Mouse (Mus musculus) stomach, embryonic 16.5 days (tissue): ENCODE measurements around the gene Grik1. TPM values are rescaled to one million over a fixed set of nuclear protein-coding genes. Genes with fewer than 3 reads are reported as not detected.

Experiments used
- ATAC-seq: fragments of 200-750 bp; cut with Nextera tagmentation; 2 replicates; pipeline ENCODE4 v1.8.0; 2017; ENCODE audit warnings: moderate number of reproducible peaks, moderate TSS enrichment; ENCODE audit not compliant: insufficient read depth, low FRiP score
- H3K27ac ChIP-seq: fragments of 300-500 bp; sonication (generic); 2 replicates; pipeline ENCODE4 v1.5.1; 2014; ENCODE audit warnings: low read length
- H3K27me3 ChIP-seq: fragments of 300-500 bp; sonication (generic); 2 replicates; pipeline ENCODE4 v1.6.1; 2014; ENCODE audit warnings: low read length, control low read depth, mixed read lengths; ENCODE audit not compliant: control insufficient read depth, insufficient read depth
- H3K36me3 ChIP-seq: fragments of 300-500 bp; sonication (generic); 2 replicates; pipeline ENCODE4 v1.6.1; 2014; ENCODE audit warnings: low read length; ENCODE audit not compliant: control insufficient read depth, insufficient read depth
- H3K4me1 ChIP-seq: fragments of 300-500 bp; sonication (generic); 2 replicates; pipeline ENCODE4 v1.6.1; 2014; ENCODE audit warnings: low read length, control low read depth, mixed read lengths; ENCODE audit not compliant: control insufficient read depth, insufficient read depth
- H3K4me2 ChIP-seq: fragments of 300-500 bp; sonication (generic); 2 replicates; pipeline ENCODE4 v1.6.1; 2014; ENCODE audit warnings: low read depth, low read length, mixed read lengths
- H3K4me3 ChIP-seq: fragments of 300-500 bp; sonication (generic); replicated peaks from 2 replicates; pipeline ENCODE4 v1.5.1; 2014; ENCODE audit warnings: mild to moderate bottlenecking, low read length
- H3K9ac ChIP-seq: fragments of 300-500 bp; sonication (generic); 2 replicates; pipeline ENCODE4 v1.6.1; 2014; ENCODE audit warnings: low read length
- H3K9me3 ChIP-seq: fragments of 300-500 bp; sonication (generic); replicated peaks from 2 replicates; pipeline ENCODE4 v1.6.1; 2016; ENCODE audit warnings: low read length, control low read depth; ENCODE audit not compliant: control insufficient read depth
- WGBS: fragments of 180-500 bp; shearing (Covaris S2); extraction: QIAGEN DNeasy Blood & Tissue Kit; methylation state at CpG from one replicate; pipeline ENCODE4 v1.1.7; 2014; 5-methylcytosine and 5-hydroxymethylcytosine counted together
- polyA plus RNA-seq: library from polyadenylated mRNA; unstranded; fragments of >200 nt; fragmentation: Nextera tagmentation; extraction: Ambion mirVana; gene quantifications from 2 replicates; pipeline ENCODE4 v1.2.1, GENCODE M21; 2015

Gene Grik1
- polyA plus RNA-seq, 1 experiment from 2014 or later = 4.2 TPM

DNA sequence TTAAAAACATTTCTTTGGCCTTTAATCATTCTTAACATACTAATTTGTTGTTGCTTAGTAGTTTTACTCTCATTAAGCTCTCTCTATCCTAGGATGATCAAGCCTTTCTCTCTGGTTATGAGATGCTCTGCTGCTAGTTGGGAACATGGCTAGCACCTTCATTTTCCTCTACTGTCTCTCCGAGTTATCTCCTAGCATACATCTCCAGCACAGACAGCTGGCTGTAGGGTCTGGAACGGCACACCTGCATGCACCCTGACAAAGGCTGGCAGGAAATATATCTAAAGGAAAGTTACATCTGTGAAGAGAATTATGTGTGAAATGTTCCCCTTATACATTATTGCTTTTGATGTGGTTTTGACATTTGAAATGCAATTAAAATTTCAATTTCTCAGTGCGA lies 42.5 kb downstream of the Grik1 start:
- no peak for ATAC-seq
- no peak overlapping the region for H3K27ac ChIP-seq
- H3K27me3 ChIP-seq = no peaks in the 10 kb centered on the region
- no peak overlapping the region for H3K4me3 ChIP-seq
- H3K4me2 ChIP-seq = no peak overlapping the region
- no peaks in the 10 kb centered on the region for H3K9me3 ChIP-seq
- H3K36me3 ChIP-seq = no peaks in the 10 kb centered on the region
- no peaks in the 10 kb centered on the region for H3K4me1 ChIP-seq
- H3K9ac ChIP-seq = no peak overlapping the region
- 86% methylated on average over 3 of the region's 3 CpGs for WGBS

DNA sequence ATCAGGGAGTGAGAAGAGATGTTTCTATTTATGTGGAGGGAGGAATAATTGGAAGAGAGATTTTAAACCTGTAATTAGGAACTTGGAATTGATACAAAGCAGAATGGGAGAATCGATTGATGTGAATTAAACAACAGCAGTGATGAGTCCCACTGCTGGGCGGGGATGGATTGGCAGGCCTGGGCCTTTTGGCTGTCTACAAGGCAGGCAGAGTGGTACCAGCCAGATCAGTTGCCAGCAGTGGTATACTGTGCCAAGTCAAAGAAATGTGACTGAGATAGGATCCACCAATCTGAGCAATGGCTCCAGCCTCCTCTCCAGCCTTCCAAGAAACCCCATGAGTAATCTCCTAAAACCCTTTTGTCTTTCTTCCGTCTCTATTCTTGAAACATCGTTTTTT lies 45.4 kb downstream of the Grik1 start:
- ATAC-seq = no peak
- Histone ChIP-seq H3K36me3 (no peaks in the 10 kb centered on the region), H3K4me3 (no peak overlapping the region), H3K27me3 (no peaks in the 10 kb centered on the region), H3K4me1 (no peaks in the 10 kb centered on the region), H3K27ac (no peak overlapping the region), H3K4me2 (no peak overlapping the region), H3K9ac (no peak overlapping the region), H3K9me3 (no peaks in the 10 kb centered on the region)
- 80% methylated on average over 4 of the region's 4 CpGs for WGBS

DNA sequence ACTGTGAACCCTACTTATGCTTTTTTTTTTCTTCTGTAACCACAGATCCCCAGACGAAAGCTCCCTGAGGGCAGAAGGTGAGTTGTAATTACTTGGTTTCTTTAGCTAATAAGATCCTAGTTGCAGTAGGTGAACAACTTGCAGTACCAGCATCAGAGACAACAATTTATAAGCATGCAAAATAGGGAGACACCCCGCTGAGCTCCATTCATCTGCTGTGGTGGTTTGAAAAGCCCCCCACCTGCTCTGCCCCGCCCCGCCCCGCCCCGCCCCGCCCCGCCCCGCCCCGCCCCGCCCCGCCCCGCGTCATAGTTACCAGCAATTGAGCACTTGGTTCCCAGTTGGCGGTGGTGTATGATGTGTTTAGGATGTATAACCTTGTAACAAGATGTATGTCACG lies 64.4 kb downstream of the Grik1 start:
- WGBS = 53% methylated on average over 16 of the region's 16 CpGs
- no peaks in the 10 kb centered on the region for H3K27me3 ChIP-seq
- no peaks in the 10 kb centered on the region for H3K4me1 ChIP-seq
- no peak overlapping the region for H3K27ac ChIP-seq
- H3K9ac ChIP-seq = no peak overlapping the region
- no peak overlapping the region for H3K4me3 ChIP-seq
- no peaks in the 10 kb centered on the region for H3K9me3 ChIP-seq
- no peak for ATAC-seq
- H3K4me2 ChIP-seq = no peak overlapping the region
- no peaks in the 10 kb centered on the region for H3K36me3 ChIP-seq

DNA sequence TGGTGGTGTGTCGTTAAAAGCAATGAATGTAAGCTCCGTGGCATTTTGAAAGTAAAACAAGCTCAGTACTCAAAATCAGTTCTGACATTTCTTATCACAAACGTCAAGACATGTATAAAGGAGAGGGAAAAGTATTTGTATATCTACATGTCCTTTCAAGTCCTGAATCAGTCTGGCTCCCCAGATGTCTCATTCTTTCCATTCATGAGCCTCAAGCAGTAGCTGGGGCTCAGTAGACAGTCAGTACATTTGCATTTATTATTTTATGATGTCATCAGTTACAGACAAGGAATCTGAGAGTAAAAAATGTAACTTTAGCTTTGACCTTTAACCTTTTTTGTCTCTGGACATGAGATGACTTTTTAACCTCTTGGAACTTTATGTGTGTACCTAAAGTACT lies 68.1 kb downstream of the Grik1 start:
- 43% methylated on average over 3 of the region's 3 CpGs for WGBS
- Histone ChIP-seq H3K36me3 (no peaks in the 10 kb centered on the region), H3K27ac (no peak overlapping the region), H3K9me3 (no peaks in the 10 kb centered on the region), H3K4me2 (no peak overlapping the region), H3K4me1 (no peaks in the 10 kb centered on the region), H3K9ac (no peak overlapping the region), H3K4me3 (no peak overlapping the region), H3K27me3 (no peaks in the 10 kb centered on the region)
- ATAC-seq = no peak

DNA sequence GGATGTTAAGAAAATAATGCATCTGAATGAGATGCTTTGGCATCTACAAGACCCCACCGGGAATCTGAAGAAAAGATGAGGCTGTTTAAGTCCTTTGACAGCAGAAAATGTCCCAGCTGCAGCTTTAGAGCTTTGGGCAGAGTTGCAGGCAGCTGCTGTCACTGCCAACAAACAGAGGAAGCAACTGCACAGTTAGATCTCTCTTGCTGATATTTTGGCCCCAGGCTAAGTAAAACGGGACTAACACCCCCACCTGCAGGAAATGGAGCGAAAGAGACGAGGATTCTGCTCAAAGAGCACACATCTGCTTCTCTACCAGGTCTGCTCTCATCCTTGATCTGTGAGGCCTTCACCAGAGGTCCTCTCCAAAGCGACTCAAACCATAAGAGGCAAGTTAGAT lies 77.5 kb downstream of the Grik1 start:
- H3K36me3 ChIP-seq = no peaks in the 10 kb centered on the region
- no peak overlapping the region for H3K4me3 ChIP-seq
- no peaks in the 10 kb centered on the region for H3K4me1 ChIP-seq
- no peaks in the 10 kb centered on the region for H3K9me3 ChIP-seq
- H3K9ac ChIP-seq = no peak overlapping the region
- H3K27ac ChIP-seq = no peak overlapping the region
- WGBS = 43% methylated on average over 5 of the region's 5 CpGs
- no peaks in the 10 kb centered on the region for H3K27me3 ChIP-seq
- H3K4me2 ChIP-seq = no peak overlapping the region
- no peak for ATAC-seq

DNA sequence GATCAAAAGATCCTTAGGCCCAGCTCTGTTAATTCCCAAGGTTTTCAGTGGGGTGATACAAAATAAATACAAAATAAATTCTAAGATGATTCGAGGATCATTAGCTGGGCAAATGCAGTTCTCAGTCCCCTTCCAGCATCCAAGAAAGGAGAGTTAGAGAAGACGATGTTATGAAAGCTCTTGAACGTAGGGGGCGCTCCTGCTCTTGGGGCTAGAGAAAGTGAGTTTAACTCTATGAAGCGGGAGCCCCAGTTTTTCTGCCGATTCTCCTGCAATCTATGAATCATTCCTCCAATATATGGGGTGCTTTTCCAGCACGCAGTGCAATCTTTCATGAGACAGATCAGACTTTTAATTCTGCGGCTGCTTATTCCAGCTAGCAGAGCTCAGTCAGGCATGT lies 78.2 kb downstream of the Grik1 start:
- no peaks in the 10 kb centered on the region for H3K9me3 ChIP-seq
- H3K27ac ChIP-seq = no peak overlapping the region
- no peak overlapping the region for H3K4me3 ChIP-seq
- H3K9ac ChIP-seq = no peak overlapping the region
- no peaks in the 10 kb centered on the region for H3K36me3 ChIP-seq
- no peaks in the 10 kb centered on the region for H3K4me1 ChIP-seq
- no peak overlapping the region for H3K4me2 ChIP-seq
- WGBS = 61% methylated on average over 8 of the region's 8 CpGs
- no peaks in the 10 kb centered on the region for H3K27me3 ChIP-seq
- no peak for ATAC-seq

DNA sequence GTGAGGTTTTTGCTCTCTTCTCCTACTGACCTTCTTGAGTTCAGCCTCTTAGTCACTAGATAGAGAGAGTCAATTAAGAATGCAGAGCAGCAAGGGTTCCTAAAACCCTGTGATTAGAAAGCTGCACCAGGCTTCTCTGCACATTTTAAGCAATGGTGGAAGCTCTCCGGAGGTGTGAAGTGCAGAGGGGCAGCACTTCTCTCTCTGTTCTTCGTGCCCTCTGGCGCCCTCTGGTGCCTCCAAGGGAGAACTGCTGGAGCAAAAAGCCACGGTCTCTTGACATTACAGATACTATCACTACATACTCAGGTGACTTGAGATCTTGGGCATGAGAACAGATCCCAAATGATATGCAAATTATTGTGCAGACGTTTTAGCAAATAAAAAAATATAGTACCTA lies 85.7 kb downstream of the Grik1 start:
- Histone ChIP-seq H3K27me3 (no peaks in the 10 kb centered on the region), H3K27ac (no peak overlapping the region), H3K36me3 (no peaks in the 10 kb centered on the region), H3K9ac (no peak overlapping the region), H3K4me3 (no peak overlapping the region), H3K4me1 (no peaks in the 10 kb centered on the region), H3K4me2 (no peak overlapping the region), H3K9me3 (no peaks in the 10 kb centered on the region)
- 3% methylated on average over 5 of the region's 5 CpGs for WGBS
- peak; percentile 33; the same call in 1 of the 2 replicates for ATAC-seq

DNA sequence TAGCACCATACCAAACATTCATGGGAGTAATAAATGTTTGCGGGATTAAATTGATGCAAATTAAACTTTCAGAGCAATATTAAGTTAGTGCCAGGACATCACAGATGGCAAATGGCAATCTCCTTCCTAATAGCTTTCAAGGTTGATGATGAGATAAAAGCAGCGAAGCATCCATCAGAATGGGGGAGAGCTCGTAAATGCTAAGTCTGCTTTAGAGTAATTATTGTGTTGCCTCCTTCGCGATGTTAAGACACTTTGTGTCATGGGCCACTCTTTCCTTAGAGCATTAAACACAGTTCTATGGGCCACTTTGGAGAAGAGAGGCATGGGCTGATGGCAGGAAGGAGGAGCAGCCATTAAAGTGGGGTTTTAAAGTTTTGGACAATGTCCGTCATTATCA lies 86.1 kb downstream of the Grik1 start:
- ATAC-seq = no peak
- WGBS = 82% methylated on average over 6 of the region's 6 CpGs
- Histone ChIP-seq H3K27me3 (no peaks in the 10 kb centered on the region), H3K4me2 (no peak overlapping the region), H3K4me3 (no peak overlapping the region), H3K4me1 (no peaks in the 10 kb centered on the region), H3K36me3 (no peaks in the 10 kb centered on the region), H3K27ac (no peak overlapping the region), H3K9me3 (no peaks in the 10 kb centered on the region), H3K9ac (no peak overlapping the region)

DNA sequence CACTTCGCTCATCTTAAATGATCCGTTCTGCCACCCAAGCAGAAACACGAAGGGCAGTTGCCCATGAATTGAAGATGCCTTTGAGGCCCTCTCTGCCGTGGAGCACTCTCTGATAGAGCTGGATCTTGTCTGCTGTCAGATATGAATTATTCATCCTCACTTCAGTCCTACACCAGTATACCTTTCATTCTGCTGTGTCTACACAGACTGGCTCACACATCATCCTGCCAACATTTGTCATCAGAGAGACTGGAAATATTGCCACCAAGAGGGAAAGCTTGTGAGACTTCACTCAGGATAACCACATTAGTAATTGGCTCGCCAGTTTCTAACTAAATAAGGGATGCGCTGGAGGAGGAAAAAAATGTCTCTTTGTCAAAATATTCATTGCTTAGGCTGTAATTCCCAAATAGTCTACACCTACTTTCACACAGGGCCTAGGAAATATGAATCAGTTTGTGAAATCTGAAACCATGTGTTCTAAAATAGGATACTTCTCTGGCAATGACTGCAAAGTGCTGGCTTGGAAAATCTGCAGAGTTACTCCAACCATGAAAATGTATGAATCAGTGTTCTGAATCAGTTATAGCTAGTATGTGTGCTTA lies 102.5 kb downstream of the Grik1 start:
- no peaks in the 10 kb centered on the region for H3K36me3 ChIP-seq
- no peaks in the 10 kb centered on the region for H3K27me3 ChIP-seq
- H3K9ac ChIP-seq = no peak overlapping the region
- no peak for ATAC-seq
- H3K27ac ChIP-seq = no peak overlapping the region
- no peak overlapping the region for H3K4me3 ChIP-seq
- 70% methylated on average over 6 of the region's 6 CpGs for WGBS
- H3K4me1 ChIP-seq = no peaks in the 10 kb centered on the region
- H3K9me3 ChIP-seq = no peaks in the 10 kb centered on the region
- H3K4me2 ChIP-seq = no peak overlapping the region

DNA sequence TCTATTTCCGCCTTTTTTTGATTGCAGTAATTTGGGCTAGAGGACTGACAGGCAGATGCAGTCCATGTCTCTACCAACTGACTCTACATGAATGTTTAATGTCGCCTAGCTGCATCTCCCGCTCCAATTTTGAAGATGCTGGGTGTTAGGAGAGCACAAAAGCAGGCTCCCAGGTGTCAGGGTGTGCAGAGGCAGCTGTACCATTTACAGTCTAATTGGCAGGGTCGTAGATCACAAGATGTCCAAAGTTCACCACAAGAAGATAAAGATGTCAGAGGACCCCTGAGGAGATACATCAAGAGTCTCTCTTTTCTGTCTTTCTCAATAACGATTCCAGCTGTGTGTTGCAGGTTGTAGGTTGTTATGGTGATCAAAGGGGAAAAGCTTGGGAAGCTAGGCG lies 111.3 kb downstream of the Grik1 start:
- 59% methylated on average over 6 of the region's 6 CpGs for WGBS
- H3K4me3 ChIP-seq = no peak overlapping the region
- H3K4me1 ChIP-seq = no peaks in the 10 kb centered on the region
- H3K27ac ChIP-seq = no peak overlapping the region
- ATAC-seq = no peak
- no peaks in the 10 kb centered on the region for H3K36me3 ChIP-seq
- no peak overlapping the region for H3K4me2 ChIP-seq
- no peaks in the 10 kb centered on the region for H3K9me3 ChIP-seq
- H3K9ac ChIP-seq = no peak overlapping the region
- H3K27me3 ChIP-seq = no peaks in the 10 kb centered on the region
